Mouse (Mus musculus): Measurements from ENCODE around the gene Tmem168. TPM values are rescaled to one million over a fixed set of nuclear protein-coding genes. Genes with fewer than 3 reads are reported as not detected.

Gene Tmem168
- 0.24 TPM in 1 of 2 replicates, not detected in the other for polyA plus RNA-seq (2012)

GRCm38 (mm10) chr6:13607621-13608493 is at the start of gene Tmem168:
Gene Tmem168 (minus strand): TSS chr6:13608100.
- Histone ChIP-seq H3K36me3 (ENCODE audit: control insufficient read depth) (peaks cover 4% of the 10 kb centered on the region), H3K4me1 (ENCODE audit: control insufficient read depth) (peaks cover 32% of the 10 kb centered on the region), H3K4me3 (replicated peaks) (peak within 1 kb of the TSS; percentile 86), H3K9me3 (ENCODE audit: control insufficient read depth, low read length) (no peaks in the 10 kb centered on the region), H3K27me3 (ENCODE audit: control insufficient read depth) (no peaks in the 10 kb centered on the region)
- TF ChIP-seq GATA1 (IDR thresholded peaks at IDR 0.05; ENCODE audit: low read length) = no peak
- no peak for TF ChIP-seq TAL1 (IDR thresholded peaks at IDR 0.05; ENCODE audit: low read length)

DNA sequence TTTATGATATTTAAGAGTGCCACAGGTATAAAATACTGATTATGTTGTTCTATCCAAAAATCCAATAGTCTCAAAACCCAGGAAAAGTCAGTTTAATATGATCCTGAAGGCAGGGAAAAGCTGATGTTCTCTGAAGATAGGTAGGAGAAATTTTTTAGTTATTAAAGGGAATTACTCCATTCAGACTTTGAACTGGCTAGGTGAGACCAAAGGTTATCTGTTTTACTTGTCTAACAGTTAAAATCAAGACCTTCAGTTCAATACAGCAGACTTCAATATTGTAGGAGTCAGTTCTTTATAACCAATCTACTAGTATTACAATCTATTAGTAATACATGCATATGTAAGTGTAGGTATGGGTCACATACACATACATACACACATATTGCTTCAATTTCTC is 46.2 kb upstream of the Tmem168 start:
- Histone ChIP-seq H3K36me3 (ENCODE audit: control insufficient read depth) (peaks cover 6% of the 10 kb centered on the region; the same call in 1 of the 2 replicates), H3K9me3 (ENCODE audit: control insufficient read depth, low read length) (no peaks in the 10 kb centered on the region), H3K27me3 (ENCODE audit: control insufficient read depth) (no peaks in the 10 kb centered on the region), H3K4me1 (ENCODE audit: control insufficient read depth) (peaks cover 1% of the 10 kb centered on the region; the same call in 1 of the 2 replicates), H3K4me3 (replicated peaks) (no peak overlapping the region)
- TF ChIP-seq TAL1 (IDR thresholded peaks at IDR 0.05; ENCODE audit: low read length) (no peak), GATA1 (IDR thresholded peaks at IDR 0.05; ENCODE audit: low read length) (no peak)

- Histone ChIP-seq H3K9me3 (ENCODE audit: control insufficient read depth, low read length) (no peaks in the 10 kb centered on the region), H3K27me3 (ENCODE audit: control insufficient read depth) (no peaks in the 10 kb centered on the region), H3K4me1 (ENCODE audit: control insufficient read depth) (peaks cover 1% of the 10 kb centered on the region; the same call in 1 of the 2 replicates), H3K4me3 (replicated peaks) (no peak overlapping the region), H3K36me3 (ENCODE audit: control insufficient read depth) (peaks cover 6% of the 10 kb centered on the region; the same call in 1 of the 2 replicates)
- TF ChIP-seq GATA1 (IDR thresholded peaks at IDR 0.05; ENCODE audit: low read length) = no peak
- no peak for TF ChIP-seq TAL1 (IDR thresholded peaks at IDR 0.05; ENCODE audit: low read length)
Observed at GRCm38 (mm10) chr6:13652284-13652683, 44.4 kb upstream of the Tmem168 start.

DNA sequence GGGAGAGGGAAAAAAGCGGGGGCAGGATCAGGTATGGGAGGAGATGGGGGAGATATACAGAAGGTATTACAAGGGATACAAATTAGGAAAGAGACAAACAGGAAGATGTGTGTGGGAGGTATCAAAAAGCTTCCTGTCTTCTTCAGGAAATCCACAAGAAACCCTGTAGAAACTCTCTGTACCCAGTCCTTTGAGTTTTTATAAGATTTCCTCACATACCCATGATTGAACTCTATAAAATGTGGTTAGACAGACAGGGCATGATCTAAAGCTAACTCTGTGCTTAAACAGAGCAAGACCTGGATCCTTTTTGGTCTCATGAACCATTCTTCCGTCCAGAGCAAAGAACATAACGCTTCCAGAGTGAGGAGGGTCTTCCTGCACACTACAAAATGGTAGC is 43.0 kb upstream of the Tmem168 start:
- TF ChIP-seq GATA1 (IDR thresholded peaks at IDR 0.05; ENCODE audit: low read length) (no peak), TAL1 (IDR thresholded peaks at IDR 0.05; ENCODE audit: low read length) (no peak)
- Histone ChIP-seq H3K4me3 (replicated peaks) (no peak overlapping the region), H3K9me3 (ENCODE audit: control insufficient read depth, low read length) (no peaks in the 10 kb centered on the region), H3K36me3 (ENCODE audit: control insufficient read depth) (peaks cover 6% of the 10 kb centered on the region; the same call in 1 of the 2 replicates), H3K27me3 (ENCODE audit: control insufficient read depth) (no peaks in the 10 kb centered on the region), H3K4me1 (ENCODE audit: control insufficient read depth) (peaks cover 1% of the 10 kb centered on the region; the same call in 1 of the 2 replicates)

GRCm38 (mm10) chr6:13648305-13648704 is 40.4 kb upstream of the Tmem168 start:
- no peak for TF ChIP-seq GATA1 (IDR thresholded peaks at IDR 0.05; ENCODE audit: low read length)
- no peak for TF ChIP-seq TAL1 (IDR thresholded peaks at IDR 0.05; ENCODE audit: low read length)
- no peak overlapping the region for H3K4me3 ChIP-seq (replicated peaks)
- peaks cover 4% of the 10 kb centered on the region; the same call in 1 of the 2 replicates for H3K36me3 ChIP-seq (ENCODE audit: control insufficient read depth)
- H3K9me3 ChIP-seq (ENCODE audit: control insufficient read depth, low read length) = no peaks in the 10 kb centered on the region
- peaks cover 1% of the 10 kb centered on the region; the same call in 1 of the 2 replicates for H3K4me1 ChIP-seq (ENCODE audit: control insufficient read depth)
- no peaks in the 10 kb centered on the region for H3K27me3 ChIP-seq (ENCODE audit: control insufficient read depth)

- Histone ChIP-seq H3K4me3 (replicated peaks) (no peak overlapping the region), H3K27me3 (ENCODE audit: control insufficient read depth) (no peaks in the 10 kb centered on the region), H3K36me3 (ENCODE audit: control insufficient read depth) (peaks cover 3% of the 10 kb centered on the region; the same call in 1 of the 2 replicates), H3K9me3 (ENCODE audit: control insufficient read depth, low read length) (no peaks in the 10 kb centered on the region), H3K4me1 (ENCODE audit: control insufficient read depth) (no peaks in the 10 kb centered on the region; the same call in 1 of the 2 replicates)
- no peak for TF ChIP-seq GATA1 (IDR thresholded peaks at IDR 0.05; ENCODE audit: low read length)
- TF ChIP-seq TAL1 (IDR thresholded peaks at IDR 0.05; ENCODE audit: low read length) = no peak
Observed at GRCm38 (mm10) chr6:13636582-13636989, 28.7 kb upstream of the Tmem168 start.

GRCm38 (mm10) chr6:13632571-13632970 is 24.7 kb upstream of the Tmem168 start:
- Histone ChIP-seq H3K27me3 (ENCODE audit: control insufficient read depth) (no peaks in the 10 kb centered on the region), H3K4me1 (ENCODE audit: control insufficient read depth) (no peaks in the 10 kb centered on the region; the same call in 1 of the 2 replicates), H3K9me3 (ENCODE audit: control insufficient read depth, low read length) (no peaks in the 10 kb centered on the region), H3K36me3 (ENCODE audit: control insufficient read depth) (no peaks in the 10 kb centered on the region; the same call in 1 of the 2 replicates), H3K4me3 (replicated peaks) (no peak overlapping the region)
- TF ChIP-seq GATA1 (IDR thresholded peaks at IDR 0.05; ENCODE audit: low read length) (no peak), TAL1 (IDR thresholded peaks at IDR 0.05; ENCODE audit: low read length) (no peak)

- Histone ChIP-seq H3K4me3 (replicated peaks) (no peak overlapping the region), H3K4me1 (ENCODE audit: control insufficient read depth) (no peaks in the 10 kb centered on the region), H3K9me3 (ENCODE audit: control insufficient read depth, low read length) (no peaks in the 10 kb centered on the region), H3K27me3 (ENCODE audit: control insufficient read depth) (no peaks in the 10 kb centered on the region), H3K36me3 (ENCODE audit: control insufficient read depth) (no peaks in the 10 kb centered on the region; the same call in 1 of the 2 replicates)
- TF ChIP-seq TAL1 (IDR thresholded peaks at IDR 0.05; ENCODE audit: low read length) = no peak
- TF ChIP-seq GATA1 (IDR thresholded peaks at IDR 0.05; ENCODE audit: low read length) = no peak
Observed at GRCm38 (mm10) chr6:13630607-13631006, 22.7 kb upstream of the Tmem168 start.

DNA sequence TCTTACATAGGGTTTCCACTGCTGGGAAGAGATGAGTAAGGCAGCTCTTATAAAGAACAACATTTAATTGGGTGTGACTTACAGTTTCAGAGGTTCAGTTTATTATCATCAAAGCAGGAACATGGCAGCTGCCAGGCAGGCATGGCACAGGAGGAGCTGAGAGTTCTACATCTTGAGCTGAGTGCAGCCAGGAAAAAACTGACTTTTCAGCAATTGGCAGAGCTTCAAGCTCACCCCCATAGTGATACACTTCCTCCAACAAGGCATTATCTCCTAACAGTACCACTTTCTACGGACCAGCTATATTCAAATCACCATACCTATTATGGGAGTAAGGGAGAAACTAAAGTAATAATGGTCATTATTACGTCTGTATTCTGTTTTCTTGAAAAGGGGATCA is 11.7 kb upstream of the Tmem168 start:
- Histone ChIP-seq H3K27me3 (ENCODE audit: control insufficient read depth) (no peaks in the 10 kb centered on the region), H3K4me1 (ENCODE audit: control insufficient read depth) (no peaks in the 10 kb centered on the region; the same call in 1 of the 2 replicates), H3K36me3 (ENCODE audit: control insufficient read depth) (no peaks in the 10 kb centered on the region), H3K9me3 (ENCODE audit: control insufficient read depth, low read length) (no peaks in the 10 kb centered on the region), H3K4me3 (replicated peaks) (no peak overlapping the region)
- TF ChIP-seq GATA1 (IDR thresholded peaks at IDR 0.05; ENCODE audit: low read length) (no peak), TAL1 (IDR thresholded peaks at IDR 0.05; ENCODE audit: low read length) (no peak)

All from erythroblast, embryonic 14.5 days (primary cell).